Mouse (Mus musculus): ENCODE data around the gene Ptgr1.

GRCm38 (mm10) chr4:58927661-58928060 lies 59.3 kb downstream of the Ptgr1 start:
- TF ChIP-seq CTCF (IDR thresholded peaks at IDR 0.05; ENCODE audit: control insufficient read depth, insufficient read depth, low read length), result peak; percentile 34; the same call in 1 of the 2 replicates
- TF ChIP-seq POLR2A (IDR thresholded peaks at IDR 0.05; ENCODE audit: borderline replicate concordance, control insufficient read depth, low read depth, low read length), result no peak
